ENCODE assay signal across 9 mouse cellular contexts in the genomic region with DNA sequence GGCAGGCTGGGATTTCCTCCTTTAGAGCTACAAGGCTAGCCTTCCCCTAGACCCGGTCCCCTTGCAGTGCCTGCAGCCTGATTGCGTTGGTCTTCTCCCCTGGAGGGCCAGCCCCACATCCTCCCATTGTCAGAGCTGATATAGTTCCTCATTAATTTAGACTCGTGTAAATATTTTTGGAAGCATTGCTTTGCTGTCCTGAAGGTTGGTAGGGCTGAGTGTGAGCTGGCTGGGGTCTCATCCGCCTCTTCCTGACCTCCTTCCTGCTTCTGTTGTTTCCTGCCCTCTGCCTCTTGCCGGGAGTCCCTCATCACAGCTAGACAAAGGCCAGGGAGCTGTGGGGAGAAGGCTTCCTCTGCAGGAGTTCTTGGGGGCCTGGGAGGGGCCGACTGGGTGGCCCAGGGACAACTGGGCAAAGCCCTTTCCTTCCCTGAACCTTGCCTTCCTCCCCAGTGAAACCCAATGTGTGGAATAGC. TPM values are rescaled to one million over a fixed set of nuclear protein-coding genes. Genes with fewer than 3 reads are reported as not detected.
A peak's percentile ranks its signal among the peaks of the same experiment; 100 is the strongest.
DNase-seq lines count a peak whose midpoint lies in the region; ATAC-seq and TF ChIP-seq lines count a peak whose summit lies in the region.
"Had no signal": no experiment of that assay in that cellular context is flagged by ENCODE, and none has a peak within 500 bp of the region (broad histone marks: within the 10 kb centered on the region; RNA-seq: fewer than 3 reads in every experiment).

No protein-coding gene starts in this region.

- peak; percentile 24 for DNase-seq in gastrocnemius, adult 2 months
- no peak for DNase-seq in gastrocnemius, postnatal 4 days (ENCODE audit: low spot score in 2 of 2)
- peak; percentile 58 to 79 for DNase-seq in heart, adult 2 months
- peak; percentile 53 for DNase-seq in kidney, adult 9 months
- DNase-seq in cerebellum, adult 11 months: no peak
- no peak for DNase-seq in layer of hippocampus, adult 9-11 months
- no peak for DNase-seq in ovary, postnatal 14 days (ENCODE audit: low spot score)

- peak; percentile 86 for ATAC-seq in lung, embryonic 16.5 days (ENCODE audit: low read depth)

- H3K4me3 ChIP-seq in gastrocnemius, adult 2 months: no peak overlapping the region
- H3K4me3 ChIP-seq in heart, adult 2 months: no peak overlapping the region
- H3K4me3 ChIP-seq in lung, embryonic 16.5 days (ENCODE audit: low read length): no peak overlapping the region
- H3K4me3 ChIP-seq: erythroblast, embryonic 14.5 days had no signal

- H3K79me2 ChIP-seq in heart, adult 2 months (replicated peaks; ENCODE audit: control insufficient read depth, insufficient read depth, low read length): no peaks in the 10 kb centered on the region

- no peak overlapping the region for H3K4me2 ChIP-seq in lung, embryonic 16.5 days (ENCODE audit: low read depth, low read length)

- peak overlapping the region; percentile 83 for H3K27ac ChIP-seq in gastrocnemius, adult 2 months
- peak overlapping the region; percentile 85 for H3K27ac ChIP-seq in heart, adult 2 months
- peak overlapping the region; percentile 77 for H3K27ac ChIP-seq in lung, embryonic 16.5 days (ENCODE audit: low read length)

- no peak overlapping the region for H3K9ac ChIP-seq in heart, adult 2 months (ENCODE audit: low read depth, low read length)
- H3K9ac ChIP-seq in lung, embryonic 16.5 days (ENCODE audit: low read length): no peak overlapping the region

- WGBS in heart, adult 2 months: 24% methylated on average over 6 of the region's 6 CpGs
- WGBS in lung, embryonic 16.5 days: 23% methylated on average over 6 of the region's 6 CpGs

- peaks cover 13% of the 10 kb centered on the region for H3K4me1 ChIP-seq in heart, adult 2 months (ENCODE audit: control insufficient read depth, insufficient read depth, low read length)
- no peaks in the 10 kb centered on the region for H3K4me1 ChIP-seq in lung, embryonic 16.5 days (replicated peaks; ENCODE audit: control insufficient read depth, insufficient read depth, low read length)

- TF ChIP-seq CTCF in gastrocnemius, adult 2 months (IDR thresholded peaks at IDR 0.05): no peak
- TF ChIP-seq CTCF in heart, adult 2 months (IDR thresholded peaks at IDR 0.05): no peak

- H3K27me3 ChIP-seq in heart, adult 2 months (ENCODE audit: control insufficient read depth, insufficient read depth, low read length): no peaks in the 10 kb centered on the region
- no peaks in the 10 kb centered on the region for H3K27me3 ChIP-seq in lung, embryonic 16.5 days (ENCODE audit: control insufficient read depth, insufficient read depth, low read depth, low read length)

- intact Hi-C loops in gastrocnemius, adult 2 months (cut with DNase I): loop anchor here (2.0 kb wide), 1 partner anchor 49 kb away; no protein-coding TSS in a partner anchor
- intact Hi-C loops in heart, adult 2 months (cut with DNase I): loop anchor here (10.0 kb wide), 1 partner anchor 215 kb away; no protein-coding TSS in a partner anchor

- H3K9me3 ChIP-seq in lung, embryonic 16.5 days (ENCODE audit: control insufficient read depth, low read length): no peaks in the 10 kb centered on the region

- TF ChIP-seq EP300 in heart, adult 2 months (IDR thresholded peaks at IDR 0.05; ENCODE audit: insufficient read depth, low read depth, low read length): peak; percentile 75

- peaks cover 3% of the 10 kb centered on the region; the same call in 1 of the 2 replicates for H3K36me3 ChIP-seq in heart, adult 2 months (ENCODE audit: control insufficient read depth, insufficient read depth, low read length)
- no peaks in the 10 kb centered on the region for H3K36me3 ChIP-seq in lung, embryonic 16.5 days (ENCODE audit: control insufficient read depth, insufficient read depth, low read length)

- 0 out of 2 replicates have a peak, but pooled peaks have one; percentile 40 for TF ChIP-seq POLR2A in heart, adult 2 months (IDR thresholded peaks at IDR 0.05; ENCODE audit: insufficient read depth, low read depth, low read length)

RNA-seq across cellular contexts. Expression of gene Aplnr, which starts 6.5 kb away (rescaled TPM):
- 1 to 10 TPM; 2.5 to 5.6 TPM for total RNA-seq in gastrocnemius, adult 2 months (2021)
- 10 to 100 TPM; 86.8 to 91.9 TPM for total RNA-seq in gastrocnemius, postnatal 4 days (2021)
- total RNA-seq in heart, adult 2 months (2021): 10 to 100 TPM; 20.5 to 21.4 TPM
- 35.3 and 76.1 TPM in 2 replicates for polyA plus RNA-seq in heart, adult 2 months (2012; rRNA removed)
- polyA plus RNA-seq in lung, embryonic 16.5 days (2015; fragmentation: Nextera tagmentation; extraction: Ambion mirVana): 172 and 194 TPM in 2 replicates
- polyA plus RNA-seq: erythroblast, embryonic 14.5 days had no signal

Comparison
In these comparisons a context has a peak if more than half of its experiments do, and no peak if none do; other contexts are left out.
1. DNase-seq: peak in gastrocnemius, adult 2 months (single experiment), heart, adult 2 months (2 of 2) and kidney, adult 9 months (single experiment); none in gastrocnemius, postnatal 4 days (0 of 2), cerebellum, adult 11 months (single experiment), layer of hippocampus, adult 9-11 months (single experiment) and ovary, postnatal 14 days (single experiment).
2. Peak in every context shown above with its lines, with median percentiles within 50 percentile points of each other: H3K27ac ChIP-seq.